Mouse (Mus musculus) brown adipose tissue, adult 24 weeks (tissue): ENCODE data around the gene Tinagl1. TPM values are rescaled to one million over a fixed set of nuclear protein-coding genes. Genes with fewer than 3 reads are reported as not detected.

Source experiments
- polyA plus RNA-seq: library from polyadenylated mRNA; stranded (reverse); fragments of >200 nt; gene quantifications from 2 replicates; pipeline ENCODE4 v1.2.4, GENCODE M21; 2012; ENCODE audit not compliant: missing spikeins, insufficient read depth, insufficient read length

Tinagl1 gene
- polyA plus RNA-seq, 1 experiment: 30.1 TPM

Other genes starting within 250 kb of the Tinagl1 start
- not detected in 2 replicates for gene Spocd1, start 245.9 kb downstream of the Tinagl1 start, polyA plus RNA-seq
- not detected in 2 replicates for gene Adgrb2, start 190.3 kb downstream of the Tinagl1 start, polyA plus RNA-seq
- 1.2 and 7.8 TPM in 2 replicates for gene Col16a1, start 127.3 kb downstream of the Tinagl1 start, polyA plus RNA-seq
- gene Pef1, start 72.6 kb downstream of the Tinagl1 start, polyA plus RNA-seq: 67.7 and 71.2 TPM in 2 replicates
- gene Hcrtr1, start 35.8 kb downstream of the Tinagl1 start, polyA plus RNA-seq: not detected in 2 replicates
- gene Gm853, start 47.3 kb upstream of the Tinagl1 start, polyA plus RNA-seq: not detected in 2 replicates
- 1.6 and 2.3 TPM in 2 replicates for gene Serinc2, start 104.1 kb upstream of the Tinagl1 start, polyA plus RNA-seq
- gene Fabp3, start 133.5 kb upstream of the Tinagl1 start, polyA plus RNA-seq: 1,247 and 2,143 TPM in 2 replicates
- 2.1 TPM in 1 of 2 replicates, not detected in the other for gene Gm10570, start 133.6 kb upstream of the Tinagl1 start, polyA plus RNA-seq
- gene Zcchc17, start 184.8 kb upstream of the Tinagl1 start, polyA plus RNA-seq: 31.0 and 36.4 TPM in 2 replicates
- gene Snrnp40, start 185.0 kb upstream of the Tinagl1 start, polyA plus RNA-seq: 9.3 and 10.9 TPM in 2 replicates